Mouse (Mus musculus) left cerebral cortex, postnatal 36 days (tissue): ENCODE measurements around the gene Atf7. TPM values are rescaled to one million over a fixed set of nuclear protein-coding genes. Genes with fewer than 3 reads are reported as not detected.

Source experiments
- DNase-seq, 2 experiments: peaks; one replicate each; pipeline ENCODE4 v3.0.0; 2021 to 2022; ENCODE audit warnings: low spot score in 2 of 2, mixed read lengths in 1 of 2
- intact Hi-C: fragments of 180-260 bp; cut with DNase I; formaldehyde crosslinking; loops from one replicate; pipeline ENCODE4 v1.15.1; 2025
- microRNA-seq: library from miRNA; unstranded; fragments of <30 nt; microRNA quantifications from one replicate; pipeline ENCODE4 v1.2.0, GENCODE M21; 2022
- total RNA-seq, 2 experiments: library from RNA; stranded (reverse); gene quantifications; 2 replicates each; pipeline ENCODE4 v1.2.3; 2021

Gene Atf7
- total RNA-seq, 2 experiments from 2014 or later: 27.1 to 43.0 TPM

DNA sequence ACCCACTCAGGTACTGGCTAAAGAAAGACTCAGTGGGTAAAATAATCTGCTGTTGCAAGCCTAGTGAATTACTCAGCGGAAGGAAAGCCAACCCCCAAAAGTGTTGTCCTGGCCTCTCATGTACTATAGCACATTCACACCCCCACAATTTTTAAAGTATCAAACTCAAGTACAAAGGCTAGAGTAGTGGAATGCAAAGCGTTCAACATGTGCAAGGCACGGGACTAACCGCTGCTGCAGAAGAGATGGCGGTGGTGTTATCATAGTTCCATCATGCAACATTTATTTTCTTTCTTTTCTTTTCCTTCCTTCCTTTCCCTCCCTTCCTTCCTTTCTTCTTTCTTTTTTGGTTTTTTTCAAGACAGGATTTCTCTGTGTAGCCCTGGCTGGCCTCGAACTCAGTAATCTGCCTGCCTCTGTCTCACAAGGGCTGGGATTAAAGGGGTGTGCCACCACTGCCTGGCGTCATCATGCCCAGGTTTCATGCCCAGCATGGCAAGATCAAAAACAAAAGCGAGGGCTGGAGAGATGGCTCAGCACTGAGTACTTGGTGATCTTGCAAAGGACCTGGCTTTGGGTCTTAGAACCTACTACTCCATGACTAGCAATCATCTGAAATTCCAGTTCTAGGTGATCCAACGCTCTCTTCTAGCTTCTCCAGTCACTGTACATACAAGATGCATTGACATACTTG, 119.3 kb downstream of the Atf7 start:
- no peak for DNase-seq
- intact Hi-C loops: no loop called here

DNA sequence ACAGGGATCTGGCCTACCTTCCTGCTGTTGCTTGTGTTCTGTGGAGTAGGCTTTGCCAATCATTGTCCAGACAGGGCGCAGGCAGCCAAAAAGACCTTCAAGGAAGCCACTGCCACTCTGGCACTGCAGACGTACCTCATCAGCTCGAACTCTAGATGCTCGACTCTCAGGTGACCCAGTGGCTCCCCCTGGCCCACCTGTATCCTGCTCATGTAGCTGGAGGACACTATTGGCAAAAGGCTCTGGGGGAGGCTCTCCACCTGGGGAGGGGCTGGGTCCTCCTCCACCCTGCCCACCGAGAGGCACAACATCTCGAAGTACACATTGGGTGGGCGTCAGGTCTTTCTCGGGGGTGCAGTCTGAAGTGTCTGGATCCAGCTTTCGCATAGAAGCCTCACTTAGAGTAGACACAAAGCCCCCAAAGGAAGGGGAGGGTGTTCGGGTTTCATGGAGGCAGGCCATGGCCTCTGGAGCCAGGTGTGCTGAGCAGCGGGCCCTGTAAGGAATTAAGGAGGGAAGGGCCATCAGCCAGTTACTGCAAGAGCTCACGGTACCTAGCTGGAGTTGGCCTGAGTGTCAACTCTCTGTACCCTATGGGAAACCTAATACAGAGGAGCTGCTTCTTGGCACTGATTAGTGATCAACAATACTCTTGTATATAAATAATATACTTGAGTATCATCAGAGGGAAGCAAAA, 120.0 kb downstream of the Atf7 start:
- intact Hi-C loops: no loop called here
- DNase-seq: no peak

DNA sequence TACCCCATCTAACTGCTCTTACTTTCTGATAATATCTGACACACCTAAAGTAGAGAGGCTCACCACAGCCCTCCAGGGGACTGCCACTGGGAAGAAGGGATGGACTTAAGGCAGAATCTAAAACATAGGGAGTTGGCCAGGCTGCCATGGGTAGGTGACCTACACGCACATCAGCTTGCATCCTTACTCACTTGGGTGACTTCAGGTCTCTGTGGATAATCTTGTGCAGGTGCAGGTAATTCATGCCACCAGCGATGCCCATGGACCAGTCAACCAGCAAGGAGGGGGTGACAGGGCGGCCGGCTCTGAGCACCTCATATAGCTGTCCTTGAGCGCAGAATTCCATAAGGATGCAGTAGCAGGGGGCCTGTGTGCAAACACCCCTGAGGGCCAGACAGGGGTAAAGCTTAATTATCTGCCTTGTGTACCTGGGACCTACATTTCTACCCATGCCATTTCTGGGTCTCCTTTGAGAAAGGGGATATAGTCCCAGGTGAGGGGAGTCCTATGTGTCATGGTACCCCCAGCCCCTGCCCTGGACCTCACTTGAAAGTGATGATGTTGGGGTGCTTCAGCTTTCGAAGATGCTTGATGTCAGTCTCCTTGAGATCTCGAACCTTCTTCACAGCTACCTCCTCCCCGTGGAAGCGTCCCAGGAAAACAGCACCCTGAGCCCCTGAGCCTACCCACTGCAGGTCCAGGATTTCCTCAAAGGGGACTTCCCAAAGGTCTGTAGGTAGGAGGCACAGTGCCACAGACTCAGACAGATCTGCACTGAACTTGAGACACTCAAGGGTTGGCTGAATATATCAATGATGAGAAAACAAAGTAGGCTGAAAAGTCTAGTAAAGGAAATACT, 121.1 kb downstream of the Atf7 start:
- intact Hi-C loops: no loop called here
- DNase-seq: no peak

DNA sequence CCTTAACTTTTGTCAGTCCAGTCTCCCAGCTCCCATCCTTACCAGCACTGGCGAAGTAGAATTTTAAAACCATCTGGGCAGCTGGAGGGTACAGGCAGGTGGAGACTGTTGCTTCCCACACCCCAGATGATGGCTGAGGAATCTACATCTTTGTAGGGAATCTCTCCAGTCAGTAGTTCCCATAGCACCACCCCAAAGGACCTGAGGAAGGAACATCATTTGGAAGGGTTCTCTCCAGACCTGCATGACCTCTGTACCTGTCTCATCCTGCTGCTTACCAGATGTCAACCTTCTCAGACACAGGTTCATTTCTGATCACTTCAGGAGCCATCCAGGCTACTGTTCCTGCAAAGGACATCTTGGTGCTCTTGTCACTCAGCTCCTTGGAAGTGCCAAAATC, 121.8 kb downstream of the Atf7 start, which contains the start of gene Gm10337:
Gene Gm10337 (plus strand): TSS at position 276 of the 400 bp plus-strand sequence.
- intact Hi-C loops: no loop called here
- no peak for DNase-seq

DNA sequence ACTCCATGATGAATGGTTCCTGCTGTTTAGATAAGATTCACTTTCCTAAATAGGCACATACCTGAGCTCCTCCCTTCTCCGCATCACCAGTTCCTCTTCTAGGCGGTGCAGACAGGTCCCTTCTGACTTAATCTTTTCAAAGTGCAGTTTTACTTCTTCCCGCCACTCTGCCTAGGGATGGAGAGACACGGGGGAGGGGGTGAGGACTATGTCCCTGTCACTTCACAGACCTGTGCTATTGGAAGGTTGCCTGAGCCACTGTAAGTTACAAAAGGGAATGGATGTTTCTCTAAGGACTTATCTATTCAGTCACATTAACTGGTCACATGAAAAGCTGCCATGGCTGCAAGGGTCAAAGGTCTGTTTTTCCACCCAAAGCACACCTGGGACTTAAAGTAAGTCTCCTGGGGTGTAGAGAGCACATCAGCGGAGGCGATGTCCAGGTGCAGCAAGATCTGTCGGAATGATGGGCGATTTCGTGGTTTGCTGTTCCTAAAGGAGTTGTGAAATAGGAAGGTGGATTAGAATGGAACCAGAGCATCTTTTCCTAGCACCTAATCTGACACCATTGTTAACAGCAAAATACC, 122.9 kb downstream of the Atf7 start:
- intact Hi-C loops: no loop called here
- no peak for DNase-seq

DNA sequence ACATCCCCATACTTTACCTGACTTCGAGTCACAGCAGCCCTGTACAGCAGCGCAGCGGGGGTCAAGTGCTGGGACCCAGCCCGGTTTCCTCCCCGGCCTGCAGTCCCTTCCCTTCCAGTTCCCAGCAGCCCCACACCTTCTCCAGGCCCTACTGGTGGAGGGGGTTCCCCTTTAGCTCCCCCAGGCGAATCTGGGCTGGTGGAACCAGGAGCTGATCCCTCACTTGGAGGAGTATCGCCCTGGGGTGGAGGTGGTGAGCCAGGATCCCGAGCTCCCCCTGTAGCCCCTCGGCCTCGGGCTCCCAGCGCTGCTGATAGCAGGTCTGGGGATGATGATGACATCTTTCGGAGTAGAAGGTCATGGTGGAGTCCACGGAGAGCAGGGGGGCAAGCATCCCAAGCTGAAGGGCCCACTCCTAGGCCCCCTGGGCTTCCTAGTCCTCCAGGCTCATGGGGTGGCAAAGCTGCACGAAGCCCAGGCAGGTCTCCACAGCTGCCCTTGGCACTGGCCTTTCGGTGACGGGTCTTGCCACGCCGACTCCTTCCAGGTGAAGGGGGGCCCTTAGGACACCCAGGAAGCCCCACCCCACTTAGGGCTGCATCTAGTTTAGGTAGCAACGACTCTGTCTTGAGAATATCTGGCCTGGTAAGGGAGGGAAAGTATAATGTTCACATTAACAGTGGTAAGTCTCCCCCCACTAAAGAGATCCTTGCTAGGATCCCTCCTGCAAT, 124.0 kb downstream of the Atf7 start:
- intact Hi-C loops: no loop called here
- DNase-seq: no peak

DNA sequence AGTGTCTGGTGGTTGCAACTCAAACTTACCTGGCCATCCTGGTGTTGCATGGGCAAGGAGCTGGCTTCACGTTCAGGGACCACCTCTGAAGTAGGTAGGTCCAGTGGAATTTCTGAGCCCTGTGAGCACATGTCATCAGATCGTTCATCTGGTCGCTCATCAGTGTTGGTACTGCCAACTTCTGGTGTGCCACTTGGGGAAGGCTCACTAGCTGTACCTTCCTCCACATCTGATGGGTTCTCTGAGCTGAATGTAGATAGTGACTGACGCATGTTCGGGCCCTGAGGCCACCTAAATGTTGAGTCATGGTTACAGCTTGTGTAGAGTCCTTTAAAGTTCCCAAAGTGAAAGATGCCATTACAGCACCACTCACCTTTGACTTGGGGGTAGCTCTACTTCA, 124.8 kb downstream of the Atf7 start:
- intact Hi-C loops: no loop called here

DNA sequence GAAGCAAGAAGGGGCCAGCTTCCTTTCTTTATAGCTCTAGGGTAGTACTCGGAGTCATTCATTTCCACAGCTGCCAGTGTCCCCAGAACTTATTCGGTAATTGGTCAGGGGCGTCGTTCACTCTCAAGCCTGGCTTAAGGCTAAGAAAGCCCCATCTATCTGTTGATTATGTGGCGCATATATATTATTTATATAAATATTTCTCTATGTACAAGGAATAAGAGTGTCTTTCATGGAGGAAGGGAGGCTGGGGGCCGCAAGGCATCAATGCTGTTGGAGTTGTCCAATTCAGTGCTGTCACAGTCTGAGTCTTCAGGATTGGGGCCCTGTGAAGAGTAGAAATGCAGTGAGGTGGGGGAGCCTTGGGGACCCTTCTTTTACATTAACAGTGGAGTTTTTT, 125.4 kb downstream of the Atf7 start:
- intact Hi-C loops: no loop called here
- no peak for DNase-seq

More for the DNA sequence above, 124.8 kb downstream of the Atf7 start:
- DNase-seq: no peak

DNA sequence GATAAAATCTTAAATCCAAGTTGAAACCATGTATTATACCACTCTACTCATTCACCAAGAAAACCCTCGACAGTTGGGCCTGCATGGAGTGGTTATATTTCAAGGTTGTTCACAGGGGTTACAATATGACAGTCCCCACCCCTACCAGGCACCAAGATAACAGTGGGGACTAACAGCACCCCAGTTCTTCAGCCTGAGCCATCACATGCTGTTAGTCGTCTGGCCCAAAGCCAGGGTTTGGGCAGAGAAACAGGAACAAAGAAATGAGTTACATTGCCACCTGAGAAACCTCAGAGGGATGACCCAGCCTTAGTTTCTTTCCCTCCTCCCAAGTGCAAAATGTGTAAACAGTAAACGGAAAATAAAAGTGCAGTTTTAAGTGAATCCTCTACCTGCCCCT, 125.9 kb downstream of the Atf7 start:
- intact Hi-C loops: no loop called here

DNA sequence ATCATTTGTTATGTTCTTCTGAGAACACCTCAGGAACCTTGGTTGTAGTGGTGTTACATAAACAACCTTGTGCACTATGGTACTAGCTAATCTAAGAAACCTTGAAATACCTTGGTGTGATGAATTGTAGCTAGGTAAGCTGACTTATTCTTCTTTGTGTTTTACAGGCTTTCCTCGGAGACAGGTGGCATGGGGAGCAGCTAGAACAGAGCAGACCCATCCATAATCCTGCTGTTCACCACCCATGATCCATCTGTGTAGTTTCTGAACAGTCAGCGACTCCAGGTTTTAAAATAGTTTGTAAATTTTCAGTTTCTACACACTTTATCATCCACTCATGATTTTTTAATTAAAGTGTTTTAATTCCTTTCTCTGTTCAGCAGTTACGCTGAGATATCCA, 126.9 kb downstream of the Atf7 start:
- intact Hi-C loops: no loop called here
- DNase-seq: no peak

More for the DNA sequence above, 125.9 kb downstream of the Atf7 start:
- DNase-seq: no peak

DNA sequence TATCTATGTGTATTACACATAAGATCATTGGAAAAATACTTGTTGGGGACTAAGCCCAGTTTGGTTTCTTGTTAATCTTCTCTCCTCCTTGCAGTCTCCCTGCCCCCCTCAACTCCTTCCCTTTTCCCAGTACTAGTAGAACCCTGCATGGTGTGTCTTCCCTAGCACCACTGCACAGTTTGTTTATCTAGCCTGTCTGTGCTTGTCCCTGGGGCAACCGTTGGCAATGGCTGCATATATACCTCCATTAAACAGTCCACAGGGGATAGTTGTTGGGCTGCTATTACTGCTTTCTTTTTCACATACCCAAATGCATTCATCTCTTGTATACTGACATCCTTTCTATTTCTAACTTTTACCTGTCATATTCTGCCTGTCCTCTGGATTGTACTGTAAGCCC, 137.6 kb downstream of the Atf7 start:
- intact Hi-C loops: no loop called here
- DNase-seq: no peak

DNA sequence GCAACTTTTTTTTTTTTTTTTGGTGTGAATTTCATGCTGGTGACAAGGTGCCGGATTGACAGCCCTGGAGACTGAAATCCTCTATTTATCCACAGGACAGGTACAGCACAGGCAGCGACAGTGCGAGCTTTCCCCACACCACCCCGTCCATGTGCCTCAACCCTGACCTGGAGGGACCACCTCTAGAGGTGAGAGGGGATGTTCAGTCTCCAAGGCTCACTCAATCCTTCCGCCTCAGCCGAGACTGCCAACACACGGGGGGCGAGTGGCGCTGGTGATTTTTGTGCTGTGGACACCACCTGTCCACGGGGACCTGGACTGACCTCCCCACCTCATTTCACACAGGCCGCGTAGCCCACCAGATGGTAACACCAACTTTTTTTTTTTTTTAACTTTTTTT, 139.4 kb downstream of the Atf7 start:
- intact Hi-C loops: no loop called here
- no peak for DNase-seq

DNA sequence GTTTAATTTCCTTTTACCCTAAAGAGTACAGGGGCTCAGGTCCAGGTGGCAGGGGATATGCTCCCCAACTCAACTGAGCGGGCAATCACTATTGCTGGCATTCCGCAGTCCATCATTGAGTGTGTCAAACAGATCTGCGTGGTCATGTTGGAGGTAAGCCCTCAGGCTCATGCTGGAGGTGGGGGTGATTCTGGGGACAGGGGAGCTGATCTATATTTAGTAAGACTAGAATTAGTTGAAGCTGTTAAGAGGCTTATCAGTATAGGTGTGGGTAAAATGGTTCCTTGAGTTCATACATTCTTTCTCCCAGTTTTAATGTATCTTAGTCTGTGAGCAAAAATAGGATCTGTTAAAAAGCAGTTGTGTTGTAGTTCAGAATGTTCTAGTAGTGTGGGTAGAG, 142.1 kb downstream of the Atf7 start:
- DNase-seq: no peak
- intact Hi-C loops: no loop called here

Small RNAs within 50 kb of the gene (microRNA-seq; reads per million reads assigned to microRNA genes)
- gene Mir688: not detected

Other genes with a start within 250 kb of the Atf7 start
- 10 to 100 TPM; 22.0 to 30.3 TPM for gene Sp1, start 219.3 kb downstream of the Atf7 start, total RNA-seq
- 1 to 10 TPM in 1 of 2 experiments, under 1 TPM in 1; 0.99 to 2.3 TPM for gene Amhr2, start 180.1 kb downstream of the Atf7 start, total RNA-seq
- 10 to 100 TPM; 41.4 to 43.2 TPM for gene Prr13, start 166.4 kb downstream of the Atf7 start, total RNA-seq
- 100 to 1,000 TPM; 467 to 505 TPM for gene Pcbp2, start 154.9 kb downstream of the Atf7 start, total RNA-seq
- not detected for gene Gm10337, start 121.7 kb downstream of the Atf7 start, total RNA-seq
- 10 to 100 TPM; 96.4 to 98.8 TPM for gene Map3k12, start 108.4 kb downstream of the Atf7 start, total RNA-seq
- 10 to 100 TPM; 30.7 to 36.3 TPM for gene Tarbp2, start 107.3 kb downstream of the Atf7 start, total RNA-seq
- gene Npff, start 100.5 kb downstream of the Atf7 start, total RNA-seq: 1 to 10 TPM; 1.8 to 5.1 TPM
- gene Gm28047, start 397 bp downstream of the Atf7 start, total RNA-seq: not detected
- gene Atp5g2, start 46.9 kb upstream of the Atf7 start, total RNA-seq: 10 to 100 TPM in 1 of 2 experiments, 1 to 10 TPM in 1; 8.8 to 11.0 TPM
- gene Calcoco1, start 96.7 kb upstream of the Atf7 start, total RNA-seq: 10 to 100 TPM; 70.8 to 82.0 TPM